Mouse (Mus musculus): Measurements from ENCODE around the gene Frs2. TPM values are rescaled to one million over a fixed set of nuclear protein-coding genes. Genes with fewer than 3 reads are reported as not detected.
A peak's percentile ranks its signal among the peaks of the same experiment; 100 is the strongest.
"Not testable (repeated sequence)": the region's sequence is repeated elsewhere in the genome, so short reads cannot be mapped to it uniquely, and the experiment has no call there.

The Frs2 gene
- polyA plus RNA-seq, 1 experiment, result not detected

DNA sequence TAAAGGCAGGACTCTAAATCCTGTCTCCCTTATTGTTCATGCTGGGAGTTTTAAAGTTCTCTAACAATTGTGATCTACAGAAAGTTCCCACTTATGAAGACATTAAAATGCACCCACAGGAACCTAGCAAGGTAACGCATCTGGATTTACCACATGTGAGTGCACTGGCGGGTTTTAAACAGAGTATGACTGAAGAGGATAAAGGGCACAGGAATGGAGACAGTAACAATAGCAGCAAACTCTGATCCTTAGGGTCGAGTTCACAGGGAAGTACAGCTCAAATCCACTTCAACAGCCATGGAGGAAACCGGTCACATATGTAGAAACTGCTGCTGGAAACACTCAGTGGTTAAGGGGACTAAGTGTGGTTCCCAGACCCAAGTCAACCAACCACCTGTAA lies 99.1 kb downstream of the Frs2 start:
- H3K4me1 ChIP-seq (ENCODE audit: control insufficient read depth, insufficient read depth, low read length), result peaks cover 13% of the 10 kb centered on the region
- WGBS, result 77% methylated on average over 4 of the region's 4 CpGs
- no peak for TF ChIP-seq CTCF (IDR thresholded peaks at IDR 0.05; ENCODE audit: insufficient read depth, low read depth, low read length)
- no peak for TF ChIP-seq POLR2A (IDR thresholded peaks at IDR 0.05; ENCODE audit: insufficient read depth, low read depth, low read length)
- no peak overlapping the region for H3K27ac ChIP-seq (ENCODE audit: insufficient read depth, low read depth, low read length)
- H3K4me3 ChIP-seq (ENCODE audit: insufficient read depth, low read depth, low read length), result no peak overlapping the region

DNA sequence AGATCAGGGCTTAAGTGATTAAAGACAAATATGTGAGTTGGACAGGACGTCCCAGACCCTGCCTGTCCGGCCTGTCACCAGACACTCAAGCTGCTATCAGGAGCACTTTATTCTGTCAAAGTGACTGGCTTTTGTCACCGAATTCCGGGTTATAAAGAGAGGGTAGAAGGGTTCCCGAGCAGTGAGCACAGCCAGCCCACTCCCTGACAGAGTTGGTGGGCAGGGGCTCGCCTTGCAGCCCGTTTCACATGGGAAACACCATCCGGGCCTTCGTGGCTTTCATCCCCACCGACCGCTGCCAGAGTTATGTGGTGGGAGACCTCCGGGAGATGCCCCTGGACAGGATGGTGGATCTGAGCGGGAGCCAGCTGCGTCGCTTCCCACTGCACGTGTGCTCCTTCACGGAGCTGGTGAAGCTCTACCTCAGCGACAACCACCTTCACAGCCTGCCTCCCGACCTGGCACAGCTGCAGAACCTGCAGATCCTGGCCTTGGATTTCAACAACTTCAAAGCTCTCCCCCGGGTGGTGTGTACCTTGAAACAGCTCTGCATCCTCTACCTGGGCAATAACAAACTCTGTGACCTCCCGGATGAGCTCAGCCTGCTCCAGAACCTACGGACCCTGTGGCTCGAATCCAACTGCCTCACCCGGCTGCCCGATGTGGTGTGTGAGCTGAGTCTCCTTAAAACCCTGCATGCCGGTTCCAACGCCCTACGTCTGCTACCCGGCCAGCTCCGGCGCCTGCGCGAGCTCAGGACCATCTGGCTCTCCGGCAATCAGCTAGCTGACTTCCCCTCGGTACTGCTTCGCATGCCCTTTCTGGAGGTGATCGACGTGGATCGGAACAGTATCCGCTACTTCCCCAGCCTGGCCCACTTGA lies 102.9 kb downstream of the Frs2 start, which contains the start of gene Lrrc10:
Lrrc10 (plus strand) TSS at position 167 of the 882 bp plus-strand sequence.
- 70% methylated on average over 40 of the region's 40 CpGs for WGBS
- TF ChIP-seq CTCF (IDR thresholded peaks at IDR 0.05; ENCODE audit: insufficient read depth, low read depth, low read length) (no peak), POLR2A (IDR thresholded peaks at IDR 0.05; ENCODE audit: insufficient read depth, low read depth, low read length) (no peak)
- Histone ChIP-seq H3K27ac (ENCODE audit: insufficient read depth, low read depth, low read length) (no peak within 1 kb of the TSS), H3K4me1 (ENCODE audit: control insufficient read depth, insufficient read depth, low read length) (peaks cover 13% of the 10 kb centered on the region), H3K4me3 (ENCODE audit: insufficient read depth, low read depth, low read length) (no peak within 1 kb of the TSS)

DNA sequence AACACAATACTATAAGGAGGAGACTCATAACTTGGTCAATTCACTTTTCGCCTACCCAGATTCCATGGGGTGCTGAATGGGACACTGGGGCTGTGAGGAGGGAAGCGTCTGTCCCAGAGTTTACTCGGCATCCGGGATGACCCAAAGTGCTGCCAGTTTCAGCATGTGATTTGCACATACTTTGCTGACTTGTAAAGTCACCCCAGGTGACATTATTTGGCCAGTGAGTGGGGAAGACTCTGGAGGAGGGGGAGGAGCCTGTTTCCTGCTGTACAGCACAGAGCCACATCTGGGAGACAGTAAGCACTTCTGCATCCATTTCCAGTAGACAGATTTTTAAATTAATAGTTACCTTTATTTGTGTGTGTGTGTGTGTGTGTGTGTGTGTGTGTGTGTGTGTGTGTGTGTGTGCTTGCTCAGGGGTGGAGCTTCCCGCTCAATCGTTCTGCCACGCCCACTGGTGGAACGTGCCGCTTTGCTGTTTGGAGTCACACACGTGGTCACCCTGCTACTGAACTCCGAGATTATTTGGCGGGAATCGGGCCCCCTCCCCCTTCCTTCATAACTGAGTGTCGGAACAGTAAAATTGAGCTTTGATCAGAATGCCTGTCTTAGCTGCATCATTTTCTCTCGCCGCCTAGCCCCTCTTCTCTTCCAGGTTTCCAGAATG lies 104.7 kb downstream of the Frs2 start:
- H3K4me1 ChIP-seq (ENCODE audit: control insufficient read depth, insufficient read depth, low read length), result peaks cover 10% of the 10 kb centered on the region
- H3K4me3 ChIP-seq (ENCODE audit: insufficient read depth, low read depth, low read length), result not testable (repeated sequence)
- WGBS, result 58% methylated on average over 16 of the region's 16 CpGs

DNA sequence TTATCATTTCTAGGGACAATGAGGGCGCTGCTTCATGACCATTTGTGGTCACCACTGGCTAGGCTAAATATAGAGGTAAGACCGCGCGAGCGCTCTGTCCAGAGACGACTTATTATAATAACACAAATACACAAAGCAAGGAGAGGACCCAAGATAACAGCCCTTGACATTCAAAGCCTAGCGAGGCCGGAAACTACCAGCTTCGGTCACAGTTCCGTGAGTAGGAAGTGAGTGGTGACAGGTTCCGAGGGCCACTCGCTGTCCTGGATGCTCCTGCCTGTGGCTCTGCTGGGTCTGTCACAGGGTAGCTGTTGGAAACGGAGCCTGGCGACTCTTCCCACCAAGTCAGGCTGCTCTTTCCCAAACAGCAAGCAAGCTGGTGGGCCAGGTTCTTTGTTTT lies 106.0 kb downstream of the Frs2 start:
- Histone ChIP-seq H3K4me3 (ENCODE audit: insufficient read depth, low read depth, low read length) (no peak overlapping the region), H3K4me1 (ENCODE audit: control insufficient read depth, insufficient read depth, low read length) (peaks cover 7% of the 10 kb centered on the region), H3K27ac (ENCODE audit: insufficient read depth, low read depth, low read length) (no peak overlapping the region)
- 92% methylated on average over 14 of the region's 14 CpGs for WGBS
- TF ChIP-seq POLR2A (IDR thresholded peaks at IDR 0.05; ENCODE audit: insufficient read depth, low read depth, low read length), result no peak
- TF ChIP-seq CTCF (IDR thresholded peaks at IDR 0.05; ENCODE audit: insufficient read depth, low read depth, low read length), result no peak

More for the DNA sequence above, 104.7 kb downstream of the Frs2 start:
- not testable (repeated sequence) for H3K27ac ChIP-seq (ENCODE audit: insufficient read depth, low read depth, low read length)

DNA sequence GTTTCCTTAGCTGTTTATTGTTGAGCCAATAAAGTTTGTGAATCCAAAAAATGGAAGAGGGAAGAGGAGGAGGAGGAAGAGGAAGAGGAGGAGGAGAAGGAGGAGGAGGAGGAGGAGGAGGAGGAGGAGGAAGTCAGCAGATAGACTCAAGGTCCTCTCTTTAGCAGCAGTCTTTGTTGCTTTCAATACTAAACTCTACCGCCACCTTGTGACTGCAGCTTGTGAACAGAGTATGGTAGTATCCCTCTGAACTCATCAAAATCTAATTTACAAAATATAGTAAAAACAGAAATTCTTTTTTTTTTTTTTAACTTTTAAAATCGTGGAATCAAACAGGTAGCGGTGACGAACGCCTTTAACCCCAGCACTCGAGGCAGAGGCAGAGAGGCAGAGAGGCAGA lies 108.0 kb downstream of the Frs2 start:
- Histone ChIP-seq H3K27ac (ENCODE audit: insufficient read depth, low read depth, low read length) (no peak overlapping the region), H3K4me1 (ENCODE audit: control insufficient read depth, insufficient read depth, low read length) (no peaks in the 10 kb centered on the region), H3K4me3 (ENCODE audit: insufficient read depth, low read depth, low read length) (no peak overlapping the region)
- 72% methylated on average over 6 of the region's 6 CpGs for WGBS
- no peak for TF ChIP-seq POLR2A (IDR thresholded peaks at IDR 0.05; ENCODE audit: insufficient read depth, low read depth, low read length)
- no peak for TF ChIP-seq CTCF (IDR thresholded peaks at IDR 0.05; ENCODE audit: insufficient read depth, low read depth, low read length)

DNA sequence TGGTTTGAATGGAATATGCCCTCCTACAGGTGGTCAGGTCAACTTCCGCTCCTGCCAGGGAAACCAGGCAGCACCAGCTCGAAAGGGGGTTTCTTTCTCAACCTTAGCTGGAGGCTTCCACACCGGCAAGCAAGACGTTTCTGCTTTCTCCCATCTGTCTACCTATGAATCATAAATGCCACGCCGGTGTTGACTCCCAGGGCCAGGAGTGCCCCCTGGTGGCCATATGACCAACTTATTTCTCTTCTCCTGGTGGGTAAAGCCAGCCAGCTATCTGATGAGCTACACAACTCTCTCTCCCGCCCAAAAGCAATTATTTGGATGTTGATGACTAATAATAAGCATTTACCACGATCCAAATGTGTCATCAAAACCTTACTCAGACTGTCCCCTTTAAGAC lies 114.5 kb downstream of the Frs2 start:
- H3K27ac ChIP-seq (ENCODE audit: insufficient read depth, low read depth, low read length), result no peak overlapping the region
- H3K4me3 ChIP-seq (ENCODE audit: insufficient read depth, low read depth, low read length), result no peak overlapping the region
- peaks cover 2% of the 10 kb centered on the region; the same call in 1 of the 2 replicates for H3K4me1 ChIP-seq (ENCODE audit: control insufficient read depth, insufficient read depth, low read length)
- TF ChIP-seq CTCF (IDR thresholded peaks at IDR 0.05; ENCODE audit: insufficient read depth, low read depth, low read length) (peak; percentile 60; the same call in 1 of the 2 replicates), POLR2A (IDR thresholded peaks at IDR 0.05; ENCODE audit: insufficient read depth, low read depth, low read length) (no peak)
- WGBS, result 23% methylated on average over 8 of the region's 8 CpGs

DNA sequence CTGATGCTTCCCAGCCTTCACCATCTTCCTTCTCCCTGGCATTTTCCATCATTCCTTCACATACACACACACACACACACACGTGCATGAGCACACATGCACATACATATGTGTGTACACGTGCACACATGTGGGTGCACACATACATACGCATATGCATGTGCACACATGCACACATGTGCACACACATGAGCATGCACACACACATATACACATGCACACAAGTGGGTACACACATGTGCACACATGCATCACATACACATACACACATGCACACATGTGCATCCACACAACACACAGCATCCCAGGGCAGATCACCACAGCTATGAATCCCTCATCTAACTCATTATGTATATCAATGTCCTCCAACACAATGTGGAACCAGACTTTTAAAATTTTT lies 117.2 kb downstream of the Frs2 start:
- no peak for TF ChIP-seq POLR2A (IDR thresholded peaks at IDR 0.05; ENCODE audit: insufficient read depth, low read depth, low read length)
- TF ChIP-seq CTCF (IDR thresholded peaks at IDR 0.05; ENCODE audit: insufficient read depth, low read depth, low read length), result no peak
- Histone ChIP-seq H3K4me1 (ENCODE audit: control insufficient read depth, insufficient read depth, low read length) (peaks cover 2% of the 10 kb centered on the region; the same call in 1 of the 2 replicates), H3K4me3 (ENCODE audit: insufficient read depth, low read depth, low read length) (no peak overlapping the region), H3K27ac (ENCODE audit: insufficient read depth, low read depth, low read length) (no peak overlapping the region)
- WGBS, result 97% methylated on average over 3 of the region's 3 CpGs

DNA sequence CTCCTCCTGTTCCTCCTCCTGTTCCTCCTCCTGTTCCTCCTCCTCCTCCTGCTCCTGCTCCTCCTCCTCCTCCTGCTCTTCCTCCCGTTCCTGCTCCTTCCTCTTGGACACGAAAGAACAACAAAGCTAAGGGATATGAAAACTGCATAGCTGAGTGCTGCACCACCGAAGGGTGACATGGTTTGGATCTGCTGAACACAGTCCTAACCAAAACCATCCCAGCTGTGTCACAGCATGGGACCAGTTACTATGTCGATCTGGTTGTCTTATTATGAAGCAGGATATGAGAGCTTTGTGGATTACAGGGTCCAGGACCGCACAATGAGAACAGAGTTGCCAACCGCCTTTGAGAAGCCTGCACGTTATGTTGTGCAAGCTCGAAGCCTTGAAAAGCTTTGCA lies 122.2 kb downstream of the Frs2 start:
- TF ChIP-seq POLR2A (IDR thresholded peaks at IDR 0.05; ENCODE audit: insufficient read depth, low read depth, low read length) (no peak), CTCF (IDR thresholded peaks at IDR 0.05; ENCODE audit: insufficient read depth, low read depth, low read length) (no peak)
- H3K4me1 ChIP-seq (ENCODE audit: control insufficient read depth, insufficient read depth, low read length), result peaks cover 5% of the 10 kb centered on the region; the same call in 1 of the 2 replicates
- H3K27ac ChIP-seq (ENCODE audit: insufficient read depth, low read depth, low read length), result no peak overlapping the region
- H3K4me3 ChIP-seq (ENCODE audit: insufficient read depth, low read depth, low read length), result no peak overlapping the region
- 48% methylated on average over 8 of the region's 8 CpGs for WGBS

DNA sequence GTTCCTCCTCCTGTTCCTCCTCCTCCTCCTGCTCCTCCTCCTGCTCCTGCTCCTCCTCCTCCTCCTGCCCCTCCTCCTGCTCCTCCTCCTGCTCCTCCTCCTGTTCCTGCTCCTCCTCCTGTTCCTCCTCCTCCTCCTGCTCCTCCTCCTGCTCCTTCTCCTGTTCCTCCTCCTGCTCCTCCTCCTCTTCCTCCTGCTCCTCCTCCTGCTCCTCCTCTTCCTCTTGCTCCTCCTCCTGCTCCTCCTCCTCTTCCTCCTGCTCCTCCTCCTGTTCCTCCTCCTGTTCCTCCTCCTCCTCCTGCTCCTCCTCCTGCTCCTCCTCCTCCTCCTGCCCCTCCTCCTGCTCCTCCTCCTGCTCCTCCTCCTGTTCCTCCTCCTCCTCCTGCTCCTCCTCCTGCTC lies 122.6 kb downstream of the Frs2 start:
- H3K27ac ChIP-seq (ENCODE audit: insufficient read depth, low read depth, low read length); H3K4me3 ChIP-seq (ENCODE audit: insufficient read depth, low read depth, low read length); H3K4me1 ChIP-seq (ENCODE audit: control insufficient read depth, insufficient read depth, low read length): not testable (repeated sequence)
